Mouse (Mus musculus) macrophage (primary cell): ENCODE results near the gene Fam222b. TPM values are rescaled to one million over a fixed set of nuclear protein-coding genes. Genes with fewer than 3 reads are reported as not detected.

Experiments
- H3K27ac ChIP-seq: fragments of 350-480 bp; formaldehyde crosslinking; 2 replicates; pipeline ENCODE4 v1.9.0; 2021
- H3K36me3 ChIP-seq: fragments of 350-480 bp; formaldehyde crosslinking; 2 replicates; pipeline ENCODE4 v1.9.0; 2021; ENCODE audit errors: inconsistent target
- H3K4me3 ChIP-seq: fragments of 350-480 bp; formaldehyde crosslinking; 2 replicates; pipeline ENCODE4 v1.9.0; 2021; ENCODE audit errors: inconsistent target
- H3K79me2 ChIP-seq: fragments of 350-480 bp; formaldehyde crosslinking; 2 replicates; pipeline ENCODE4 v1.9.0; 2021; ENCODE audit errors: inconsistent target
- WGBS: methylation state at CpG from one replicate; pipeline ENCODE4 v1.1.7; 2026; ENCODE audit warnings: inconsistent platforms; ENCODE audit not compliant: missing documents; 5-methylcytosine and 5-hydroxymethylcytosine counted together
- polyA plus RNA-seq: library from polyadenylated mRNA; stranded (reverse); fragments of 250-400 nt; gene quantifications from 3 replicates; pipeline ENCODE4 v1.2.4, GENCODE M21; 2018; ENCODE audit warnings: inconsistent platforms

The Fam222b gene
- polyA plus RNA-seq, 1 experiment from 2014 or later: 14.6 TPM

GRCm38 (mm10) chr11:78202372-78202771 lies 107.9 kb downstream of the Fam222b start:
- H3K36me3 ChIP-seq: peaks cover 31% of the 10 kb centered on the region

GRCm38 (mm10) chr11:78204287-78204686 lies 109.8 kb downstream of the Fam222b start:
- Histone ChIP-seq H3K4me3 (no peak overlapping the region), H3K79me2 (no peaks in the 10 kb centered on the region), H3K27ac (no peak overlapping the region), H3K36me3 (peaks cover 50% of the 10 kb centered on the region)
- WGBS: 96% methylated on average over 6 of the region's 6 CpGs

More at GRCm38 (mm10) chr11:78202372-78202771, 107.9 kb downstream of the Fam222b start:
- WGBS: 100% methylated on average over 2 of the region's 3 CpGs
- no peak overlapping the region for H3K27ac ChIP-seq
- no peaks in the 10 kb centered on the region for H3K79me2 ChIP-seq
- no peak overlapping the region for H3K4me3 ChIP-seq

DNA sequence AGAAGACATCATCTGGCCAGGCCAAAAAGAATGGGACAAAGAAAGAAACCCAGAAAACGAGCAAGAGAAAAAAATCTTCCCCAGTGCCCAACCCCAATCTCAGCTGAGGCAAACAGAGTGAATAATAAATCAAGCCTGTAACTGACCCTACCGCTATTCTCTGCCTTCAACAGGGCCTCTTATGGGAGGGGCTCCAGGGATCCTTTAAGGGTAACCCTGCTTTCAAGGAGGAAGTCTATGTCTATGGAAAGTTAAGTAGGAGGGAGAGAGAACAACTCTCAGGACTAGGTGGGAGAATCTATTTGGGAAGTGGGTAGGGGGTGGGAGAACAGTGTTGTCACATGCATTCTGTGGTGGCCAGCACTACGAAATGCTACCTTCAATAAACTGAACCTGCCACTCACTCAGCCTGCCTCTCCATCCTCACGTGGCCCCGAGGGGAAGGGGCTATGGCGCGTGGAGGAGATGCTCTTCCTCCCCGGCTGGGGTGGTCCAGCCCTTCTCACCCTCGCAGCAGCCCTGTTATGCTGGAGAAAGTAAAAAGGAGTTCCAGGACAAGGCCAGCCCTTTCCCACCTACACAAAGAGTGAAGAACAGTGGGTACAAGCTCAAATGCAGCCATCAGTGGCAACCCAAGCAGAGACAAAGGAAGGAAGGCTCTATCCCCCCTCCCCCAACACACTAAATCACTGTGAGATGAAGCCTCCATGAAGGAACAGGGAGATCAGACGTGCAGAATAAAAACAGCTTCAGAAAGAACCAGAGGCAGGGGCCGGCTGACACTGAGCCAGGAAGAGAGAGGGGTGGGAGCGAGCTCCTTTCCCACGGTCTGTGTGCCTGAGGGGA lies 111.1 kb downstream of the Fam222b start:
- Histone ChIP-seq H3K27ac (no peak overlapping the region), H3K79me2 (no peaks in the 10 kb centered on the region), H3K36me3 (peaks cover 58% of the 10 kb centered on the region), H3K4me3 (no peak overlapping the region)
- 87% methylated on average over 13 of the region's 13 CpGs for WGBS

Other genes with a start within 250 kb of the Fam222b start
- not detected in 3 replicates for gene Pipox, start 200.6 kb upstream of the Fam222b start, polyA plus RNA-seq
- not detected in 3 replicates for gene Sez6, start 163.9 kb upstream of the Fam222b start, polyA plus RNA-seq
- gene Phf12, start 111.9 kb upstream of the Fam222b start, polyA plus RNA-seq: 22.0 to 26.4 TPM (median 26.0 TPM) in 3 replicates
- 0.70 to 7.4 TPM (median 1.6 TPM) in 3 replicates for gene Dhrs13, start 62.4 kb upstream of the Fam222b start, polyA plus RNA-seq
- gene Flot2, start 56.7 kb upstream of the Fam222b start, polyA plus RNA-seq: 38.5 to 68.4 TPM (median 40.1 TPM) in 3 replicates
- 8.4 to 13.2 TPM (median 12.4 TPM) in 3 replicates for gene Eral1, start 14.3 kb upstream of the Fam222b start, polyA plus RNA-seq
- 0.32 to 0.47 TPM (median 0.40 TPM) in 3 replicates for gene Traf4, start 70.9 kb downstream of the Fam222b start, polyA plus RNA-seq
- 0.89 to 2.2 TPM (median 1.7 TPM) in 3 replicates for gene Nek8, start 82.0 kb downstream of the Fam222b start, polyA plus RNA-seq
- gene Tlcd1, start 82.1 kb downstream of the Fam222b start, polyA plus RNA-seq: 0.76 to 1.4 TPM (median 1.1 TPM) in 3 replicates
- gene Rpl23a, start 88.9 kb downstream of the Fam222b start, polyA plus RNA-seq: 1,342 to 2,240 TPM (median 1,907 TPM) in 3 replicates
- 8.9 to 23.0 TPM (median 16.1 TPM) in 3 replicates for gene Rab34, start 93.8 kb downstream of the Fam222b start, polyA plus RNA-seq
- 0.16 to 0.43 TPM in 2 of 3 replicates, not detected in the other for gene Proca1, start 98.7 kb downstream of the Fam222b start, polyA plus RNA-seq
- gene Sdf2, start 151.1 kb downstream of the Fam222b start, polyA plus RNA-seq: 54.6 to 89.4 TPM (median 68.8 TPM) in 3 replicates
- 35.9 to 79.5 TPM (median 42.0 TPM) in 3 replicates for gene Supt6, start 151.3 kb downstream of the Fam222b start, polyA plus RNA-seq
- gene 2610507B11Rik, start 167.1 kb downstream of the Fam222b start, polyA plus RNA-seq: 144 to 210 TPM (median 148 TPM) in 3 replicates
- gene BC030499, start 196.2 kb downstream of the Fam222b start, polyA plus RNA-seq: 0.32 to 1.4 TPM (median 0.54 TPM) in 3 replicates
- 0.66 to 3.3 TPM (median 2.6 TPM) in 3 replicates for gene Spag5, start 206.9 kb downstream of the Fam222b start, polyA plus RNA-seq
- 6.8 to 30.2 TPM (median 7.3 TPM) in 3 replicates for gene Aldoc, start 228.3 kb downstream of the Fam222b start, polyA plus RNA-seq
- gene Pigs, start 233.8 kb downstream of the Fam222b start, polyA plus RNA-seq: 66.8 to 71.6 TPM (median 67.7 TPM) in 3 replicates
- 21.6 to 57.5 TPM (median 31.3 TPM) in 3 replicates for gene Unc119, start 248.8 kb downstream of the Fam222b start, polyA plus RNA-seq